Mouse (Mus musculus): Measurements from ENCODE around the gene Fmnl2. TPM values are rescaled to one million over a fixed set of nuclear protein-coding genes. Genes with fewer than 3 reads are reported as not detected.
A peak's percentile ranks its signal among the peaks of the same experiment; 100 is the strongest.

Gene Fmnl2
- polyA plus RNA-seq, 1 experiment from 2014 or later: 11.7 TPM

DNA sequence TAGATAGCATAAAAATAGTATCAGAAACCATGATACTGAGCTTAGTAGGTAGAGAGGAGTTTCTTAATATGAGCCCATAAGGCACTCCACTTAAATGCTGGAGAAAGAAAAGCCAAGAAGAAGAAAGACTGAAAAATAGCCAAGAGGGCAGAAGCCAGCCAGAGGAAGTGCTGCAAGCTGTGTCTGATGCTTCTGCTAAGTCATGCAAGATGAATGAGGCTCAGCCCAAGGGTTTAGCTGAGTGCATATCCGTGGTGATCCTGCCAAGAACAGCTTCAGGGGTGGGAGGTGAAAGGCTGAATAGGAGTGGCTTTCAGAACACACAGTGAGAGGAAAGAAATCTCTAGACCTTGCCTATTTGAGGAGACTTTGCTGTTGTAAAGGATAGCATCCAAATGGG lies 212.9 kb downstream of the Fmnl2 start:
- Histone ChIP-seq H3K4me3 (no peak overlapping the region), H3K36me3 (0 out of 2 replicates have a peak, but pooled peaks cover 2% of the 10 kb centered on the region), H3K27me3 (no peaks in the 10 kb centered on the region), H3K27ac (replicated peaks) (no peak overlapping the region), H3K4me1 (no peaks in the 10 kb centered on the region), H3K9ac (replicated peaks) (no peak overlapping the region), H3K4me2 (replicated peaks) (no peak overlapping the region), H3K9me3 (no peaks in the 10 kb centered on the region)
- no peak for ATAC-seq (ENCODE audit: low FRiP score, low read depth)
- WGBS: 11% methylated on average over 1 of the region's 1 CpGs

DNA sequence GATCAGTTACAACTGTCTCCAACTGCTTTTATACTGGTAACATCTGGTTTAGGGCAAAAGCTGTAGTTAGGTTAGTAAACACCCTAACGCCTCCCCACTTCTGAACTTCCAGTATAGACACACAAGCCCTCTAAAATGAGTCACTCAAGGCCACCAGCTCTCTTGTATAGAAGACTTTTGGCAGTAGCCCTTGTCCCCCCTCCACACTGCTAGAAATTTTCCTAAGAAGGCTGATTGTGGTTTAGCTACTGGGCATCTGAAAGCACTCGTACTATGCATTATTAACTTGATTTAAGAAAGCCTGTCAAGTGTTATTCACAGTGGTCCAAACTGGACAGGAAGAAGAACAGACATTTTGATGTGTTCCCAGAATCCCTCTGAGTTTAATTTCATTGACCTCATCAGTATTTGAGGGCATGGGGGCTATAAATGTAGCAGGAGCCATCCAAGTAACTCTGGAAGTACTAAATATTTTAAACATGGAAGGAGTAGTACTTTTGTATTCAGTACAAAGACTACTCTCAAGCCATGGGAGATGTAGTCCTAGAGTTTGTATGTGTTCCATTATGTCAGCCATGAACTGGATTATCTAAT lies 222.1 kb downstream of the Fmnl2 start:
- no peak overlapping the region for H3K4me3 ChIP-seq
- ATAC-seq (ENCODE audit: low FRiP score, low read depth): no peak
- WGBS: 88% methylated on average over 2 of the region's 2 CpGs
- no peak overlapping the region for H3K4me2 ChIP-seq (replicated peaks)
- H3K9me3 ChIP-seq: no peaks in the 10 kb centered on the region
- no peak overlapping the region for H3K27ac ChIP-seq (replicated peaks)
- no peak overlapping the region for H3K9ac ChIP-seq (replicated peaks)
- H3K4me1 ChIP-seq: peaks cover 3% of the 10 kb centered on the region; the same call in 1 of the 2 replicates
- no peaks in the 10 kb centered on the region for H3K36me3 ChIP-seq
- H3K27me3 ChIP-seq: no peaks in the 10 kb centered on the region

DNA sequence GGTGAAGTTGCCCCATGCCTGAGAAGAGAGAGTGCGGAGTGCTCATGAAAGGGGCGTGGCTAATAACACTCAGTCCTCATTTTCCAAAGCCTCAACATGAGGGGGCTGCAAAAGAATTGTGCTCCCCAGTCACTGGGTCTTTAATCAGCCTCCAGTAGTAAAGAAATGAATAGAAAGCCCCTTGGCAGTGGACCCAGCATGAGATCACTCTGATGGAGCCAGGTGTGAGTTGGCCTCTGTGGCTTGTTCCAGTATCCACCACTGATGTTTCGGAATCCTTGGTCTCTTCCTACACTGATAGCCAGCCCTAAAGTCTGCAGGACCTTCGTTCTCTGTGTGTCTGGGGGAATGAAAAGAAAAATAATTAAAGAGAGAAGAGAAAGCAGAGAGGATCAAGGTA lies 224.4 kb downstream of the Fmnl2 start:
- Histone ChIP-seq H3K27ac (replicated peaks) (peak overlapping the region; percentile 36; the same call in 1 of the 2 replicates), H3K4me2 (replicated peaks) (no peak overlapping the region), H3K4me3 (no peak overlapping the region), H3K4me1 (peaks cover 3% of the 10 kb centered on the region; the same call in 1 of the 2 replicates), H3K36me3 (no peaks in the 10 kb centered on the region), H3K9me3 (no peaks in the 10 kb centered on the region), H3K27me3 (no peaks in the 10 kb centered on the region), H3K9ac (replicated peaks) (no peak overlapping the region)
- WGBS: 88% methylated on average over 4 of the region's 4 CpGs
- peak; percentile 17; the same call in 1 of the 2 replicates for ATAC-seq (ENCODE audit: low FRiP score, low read depth)

DNA sequence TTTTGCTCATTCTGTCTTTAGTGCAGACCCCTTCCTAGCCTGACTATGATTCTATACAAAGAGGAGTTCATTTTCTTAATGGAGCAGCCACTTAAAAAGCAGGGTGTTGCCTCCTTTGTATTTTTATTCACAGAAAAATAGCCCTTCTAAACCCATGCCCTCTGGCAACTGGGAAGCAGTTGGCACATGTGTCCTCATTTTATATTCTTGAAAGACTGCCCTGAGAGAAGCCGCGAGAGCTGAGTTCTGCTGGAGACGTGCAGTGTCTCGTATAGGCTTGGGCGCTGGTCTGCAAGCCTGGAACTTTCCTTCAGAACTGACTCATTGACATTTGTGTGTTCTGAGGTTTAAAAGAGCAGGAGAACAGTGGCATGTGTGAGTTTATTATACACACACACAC lies 224.8 kb downstream of the Fmnl2 start:
- H3K9me3 ChIP-seq: no peaks in the 10 kb centered on the region
- 82% methylated on average over 5 of the region's 5 CpGs for WGBS
- peaks cover 3% of the 10 kb centered on the region; the same call in 1 of the 2 replicates for H3K4me1 ChIP-seq
- H3K27ac ChIP-seq (replicated peaks): peak overlapping the region; percentile 36; the same call in 1 of the 2 replicates
- no peaks in the 10 kb centered on the region for H3K27me3 ChIP-seq
- no peak overlapping the region for H3K4me3 ChIP-seq
- no peaks in the 10 kb centered on the region for H3K36me3 ChIP-seq
- no peak overlapping the region for H3K9ac ChIP-seq (replicated peaks)
- ATAC-seq (ENCODE audit: low FRiP score, low read depth): peak; percentile 34; the same call in 1 of the 2 replicates
- no peak overlapping the region for H3K4me2 ChIP-seq (replicated peaks)

DNA sequence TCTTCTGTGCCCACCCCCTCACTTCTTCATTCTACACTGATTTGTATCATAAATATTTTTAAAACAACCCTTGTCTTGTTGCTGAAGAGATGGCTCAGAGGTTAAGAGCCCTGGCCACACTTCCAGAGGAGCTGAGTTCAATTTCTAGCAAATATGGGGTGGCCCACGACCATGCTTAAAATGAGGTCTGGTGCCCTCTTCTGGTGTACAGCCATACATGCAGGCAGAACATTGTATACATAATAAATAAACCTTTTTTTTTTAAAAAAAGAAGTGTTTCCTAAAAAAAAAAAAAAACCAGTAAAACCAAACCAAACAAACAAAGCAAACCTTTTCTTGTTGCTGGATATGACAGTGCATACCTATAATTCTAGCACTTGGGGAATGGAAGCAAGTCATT lies 225.6 kb downstream of the Fmnl2 start:
- peaks cover 3% of the 10 kb centered on the region; the same call in 1 of the 2 replicates for H3K4me1 ChIP-seq
- no peak overlapping the region for H3K4me2 ChIP-seq (replicated peaks)
- WGBS: 37% methylated on average over 1 of the region's 1 CpGs
- no peak overlapping the region for H3K27ac ChIP-seq (replicated peaks)
- no peaks in the 10 kb centered on the region for H3K9me3 ChIP-seq
- no peak overlapping the region for H3K9ac ChIP-seq (replicated peaks)
- no peaks in the 10 kb centered on the region for H3K27me3 ChIP-seq
- ATAC-seq (ENCODE audit: low FRiP score, low read depth): no peak
- no peaks in the 10 kb centered on the region for H3K36me3 ChIP-seq
- H3K4me3 ChIP-seq: no peak overlapping the region

DNA sequence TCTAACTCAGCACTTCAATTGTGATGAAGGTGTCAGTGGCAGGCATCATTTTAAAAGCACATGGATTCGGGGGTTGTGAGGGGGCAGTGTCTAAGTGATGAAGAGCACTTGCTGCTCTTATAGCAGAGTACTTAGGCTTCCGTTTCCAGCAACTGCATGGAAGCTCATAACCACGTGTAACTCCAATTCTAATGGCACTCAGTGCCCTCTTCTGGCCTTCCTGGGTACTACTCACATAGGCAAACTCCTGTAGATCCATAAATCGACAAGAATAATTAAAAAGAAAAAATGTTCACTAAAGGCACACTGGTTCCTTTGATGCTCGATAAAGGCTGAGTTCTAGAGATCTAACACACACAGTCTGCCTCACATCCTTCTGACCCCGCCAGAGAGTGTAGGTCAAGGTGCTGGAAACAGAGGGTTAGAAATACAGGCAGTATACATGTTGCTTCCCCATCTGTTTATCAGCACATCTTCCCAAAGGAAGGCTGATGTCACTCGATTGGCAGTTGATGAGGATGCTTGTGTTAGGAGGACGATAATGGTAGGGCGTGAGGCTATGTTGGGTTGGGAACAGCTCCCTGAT lies 228.1 kb downstream of the Fmnl2 start:
- Histone ChIP-seq H3K4me3 (no peak overlapping the region), H3K36me3 (peaks cover 5% of the 10 kb centered on the region; the same call in 1 of the 2 replicates), H3K9ac (replicated peaks) (no peak overlapping the region), H3K9me3 (no peaks in the 10 kb centered on the region), H3K4me2 (replicated peaks) (no peak overlapping the region), H3K4me1 (peaks cover 7% of the 10 kb centered on the region; the same call in 1 of the 2 replicates), H3K27ac (replicated peaks) (no peak overlapping the region), H3K27me3 (no peaks in the 10 kb centered on the region)
- WGBS: 58% methylated on average over 9 of the region's 9 CpGs
- ATAC-seq (ENCODE audit: low FRiP score, low read depth): no peak

DNA sequence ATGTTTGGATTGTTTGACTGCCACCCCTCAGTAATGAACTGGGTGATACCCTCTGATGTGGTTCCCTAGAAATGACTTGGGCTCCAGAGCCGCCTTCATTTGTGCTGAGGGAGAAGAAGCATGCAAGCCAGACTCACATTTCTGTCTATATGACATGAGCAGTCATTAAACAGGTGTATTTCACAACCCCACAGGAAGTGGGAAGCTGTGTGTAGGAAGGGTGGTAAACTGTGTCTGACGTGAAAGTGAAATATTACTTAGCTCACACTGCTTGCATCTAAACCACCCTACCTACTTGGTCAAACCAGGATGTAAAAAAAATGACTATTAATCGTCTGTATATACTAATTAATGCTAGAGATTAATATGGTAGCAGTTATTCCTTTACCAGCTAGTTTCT lies 231.1 kb downstream of the Fmnl2 start:
- Histone ChIP-seq H3K27ac (replicated peaks) (no peak overlapping the region), H3K4me2 (replicated peaks) (no peak overlapping the region), H3K4me3 (no peak overlapping the region), H3K9me3 (no peaks in the 10 kb centered on the region), H3K9ac (replicated peaks) (no peak overlapping the region), H3K4me1 (0 out of 2 replicates have a peak, but pooled peaks cover 3% of the 10 kb centered on the region), H3K27me3 (no peaks in the 10 kb centered on the region), H3K36me3 (peaks cover 5% of the 10 kb centered on the region; the same call in 1 of the 2 replicates)
- WGBS: 83% methylated on average over 3 of the region's 3 CpGs
- no peak for ATAC-seq (ENCODE audit: low FRiP score, low read depth)

DNA sequence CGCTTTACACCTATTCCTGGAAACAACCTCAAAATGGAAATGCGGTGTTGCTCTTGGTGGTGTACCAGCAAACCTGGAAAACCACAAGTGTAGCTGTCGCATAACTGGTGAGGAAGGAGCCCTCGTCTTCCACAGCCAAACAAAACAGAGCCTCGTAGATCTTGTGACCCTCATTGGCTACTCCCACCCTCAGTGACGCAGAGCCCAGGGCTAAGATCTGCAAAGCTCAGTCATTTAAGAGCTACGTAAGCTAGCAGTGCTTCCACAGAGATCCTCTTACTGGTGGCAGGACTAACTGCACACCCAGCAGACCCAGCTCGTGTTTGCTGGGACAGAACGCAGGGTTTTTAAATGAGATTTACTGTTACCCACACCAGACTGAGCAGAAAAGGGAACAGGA lies 237.4 kb downstream of the Fmnl2 start:
- 92% methylated on average over 9 of the region's 9 CpGs for WGBS
- Histone ChIP-seq H3K4me1 (0 out of 2 replicates have a peak, but pooled peaks cover 3% of the 10 kb centered on the region), H3K36me3 (peaks cover 11% of the 10 kb centered on the region; the same call in 1 of the 2 replicates), H3K9me3 (no peaks in the 10 kb centered on the region), H3K4me2 (replicated peaks) (no peak overlapping the region), H3K27ac (replicated peaks) (no peak overlapping the region), H3K27me3 (no peaks in the 10 kb centered on the region), H3K9ac (replicated peaks) (no peak overlapping the region), H3K4me3 (no peak overlapping the region)
- ATAC-seq (ENCODE audit: low FRiP score, low read depth): no peak

DNA sequence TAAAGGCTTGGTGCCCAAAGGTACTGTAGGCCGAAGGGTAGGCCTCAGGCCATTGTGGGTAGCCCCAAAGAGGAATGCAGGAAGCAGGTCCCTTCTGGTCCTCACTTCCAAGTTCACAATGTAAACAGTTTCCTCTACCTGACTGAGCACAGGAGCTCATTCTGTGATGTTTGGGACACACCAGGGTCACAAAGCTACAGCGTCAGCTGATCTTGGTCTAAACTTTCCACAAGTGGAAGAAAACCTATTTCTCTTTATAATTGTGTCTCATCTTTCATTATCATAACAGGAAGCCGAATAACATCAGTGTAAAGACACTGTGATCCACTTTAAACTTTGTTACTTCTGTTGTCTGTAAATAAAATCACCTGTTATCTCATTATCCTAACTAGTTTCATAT lies 237.8 kb downstream of the Fmnl2 start:
- no peak overlapping the region for H3K4me2 ChIP-seq (replicated peaks)
- 92% methylated on average over 3 of the region's 3 CpGs for WGBS
- H3K9ac ChIP-seq (replicated peaks): no peak overlapping the region
- H3K27ac ChIP-seq (replicated peaks): no peak overlapping the region
- H3K27me3 ChIP-seq: no peaks in the 10 kb centered on the region
- no peaks in the 10 kb centered on the region for H3K9me3 ChIP-seq
- no peaks in the 10 kb centered on the region for H3K4me1 ChIP-seq
- 0 out of 2 replicates have a peak, but pooled peaks cover 8% of the 10 kb centered on the region for H3K36me3 ChIP-seq
- ATAC-seq (ENCODE audit: low FRiP score, low read depth): no peak
- H3K4me3 ChIP-seq: no peak overlapping the region

DNA sequence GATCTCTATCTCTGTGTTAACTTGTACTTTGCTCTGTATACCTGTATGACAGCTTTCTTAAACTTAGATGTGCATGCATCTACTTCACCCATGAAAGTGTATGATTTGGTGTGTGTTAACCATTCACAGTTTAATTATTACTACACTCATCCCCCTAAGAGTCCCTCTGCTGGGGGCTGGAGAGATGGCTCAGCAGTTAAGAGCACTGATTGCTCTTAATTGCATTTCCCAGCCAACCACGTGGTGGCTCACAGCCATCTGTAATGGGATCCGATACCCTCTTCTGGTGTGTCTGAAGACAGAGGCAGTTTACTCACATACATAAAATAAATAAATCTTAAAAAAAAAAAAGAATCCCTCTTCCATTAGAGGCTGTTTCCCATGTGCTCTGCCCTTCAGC lies 242.4 kb downstream of the Fmnl2 start:
- Histone ChIP-seq H3K27ac (replicated peaks) (no peak overlapping the region), H3K27me3 (no peaks in the 10 kb centered on the region), H3K9ac (replicated peaks) (no peak overlapping the region), H3K4me2 (replicated peaks) (no peak overlapping the region), H3K4me1 (no peaks in the 10 kb centered on the region), H3K36me3 (peaks cover 35% of the 10 kb centered on the region), H3K4me3 (no peak overlapping the region), H3K9me3 (no peaks in the 10 kb centered on the region)
- ATAC-seq (ENCODE audit: low FRiP score, low read depth): no peak
- WGBS: 69% methylated on average over 2 of the region's 2 CpGs

DNA sequence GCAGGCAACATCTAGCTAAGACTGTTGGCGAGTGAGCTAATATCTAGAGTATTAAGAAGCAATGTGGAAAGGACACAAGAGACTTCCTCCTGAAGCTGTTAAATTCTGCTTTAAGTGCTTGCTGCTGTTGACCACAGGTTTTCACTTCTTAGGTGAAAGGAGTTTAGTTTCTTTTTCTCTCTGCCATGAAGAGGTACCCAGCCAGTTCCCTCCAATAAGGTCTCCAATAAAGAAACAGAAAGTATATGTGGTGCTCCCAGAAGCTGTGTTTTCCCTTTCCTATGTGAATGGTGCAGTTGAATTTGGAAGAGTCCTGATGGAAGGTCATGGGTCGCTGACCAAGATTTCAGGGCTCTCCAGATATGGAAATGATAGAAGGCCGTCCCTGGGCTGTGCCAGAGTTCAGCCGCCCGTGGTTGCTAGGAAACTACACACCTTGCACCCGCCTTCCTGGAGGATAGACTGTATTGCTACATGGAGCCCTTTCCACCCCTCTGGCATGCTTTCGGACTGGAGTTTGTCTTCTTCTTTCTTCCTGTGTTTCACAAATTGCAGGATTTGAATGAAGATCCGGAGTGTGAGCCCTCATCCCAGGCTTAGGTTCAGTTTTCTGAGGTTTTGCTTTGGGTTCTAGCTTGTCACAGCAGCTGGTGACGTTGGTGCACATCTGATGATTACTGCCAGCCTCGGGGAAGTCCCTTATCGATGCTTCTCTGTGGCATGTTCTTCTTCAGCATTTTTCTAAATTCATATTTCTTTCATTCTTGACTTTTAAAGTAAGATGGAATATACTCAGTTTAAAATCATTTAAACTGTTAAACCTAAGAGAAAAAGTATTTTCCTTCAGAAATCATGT lies 244.5 kb downstream of the Fmnl2 start:
- no peak overlapping the region for H3K4me3 ChIP-seq
- no peak for ATAC-seq (ENCODE audit: low FRiP score, low read depth)
- 86% methylated on average over 11 of the region's 11 CpGs for WGBS
- H3K27me3 ChIP-seq: no peaks in the 10 kb centered on the region
- no peak overlapping the region for H3K27ac ChIP-seq (replicated peaks)
- no peak overlapping the region for H3K4me2 ChIP-seq (replicated peaks)
- H3K36me3 ChIP-seq: peaks cover 49% of the 10 kb centered on the region
- no peaks in the 10 kb centered on the region for H3K9me3 ChIP-seq
- no peaks in the 10 kb centered on the region for H3K4me1 ChIP-seq
- no peak overlapping the region for H3K9ac ChIP-seq (replicated peaks)

DNA sequence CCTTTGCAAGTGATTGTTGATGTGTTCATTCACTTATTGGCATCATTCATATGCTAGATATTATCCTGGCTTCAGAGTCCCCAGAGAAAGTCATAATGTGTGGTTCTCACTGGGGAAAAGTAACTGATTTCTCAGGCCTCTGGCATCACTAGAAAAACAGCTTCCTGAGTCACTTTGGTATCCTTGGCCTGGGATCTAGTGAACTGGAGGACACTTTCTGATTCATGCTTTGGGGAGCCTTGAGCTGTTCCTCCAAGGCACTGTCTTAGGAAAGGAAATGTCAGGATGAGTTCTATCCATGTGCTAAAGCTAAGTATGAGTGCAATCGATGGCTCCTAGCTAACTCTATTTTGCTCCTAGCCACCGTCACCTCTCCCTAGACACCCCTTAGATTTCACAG lies 245.2 kb downstream of the Fmnl2 start:
- Histone ChIP-seq H3K27ac (replicated peaks) (no peak overlapping the region), H3K4me1 (no peaks in the 10 kb centered on the region), H3K36me3 (peaks cover 52% of the 10 kb centered on the region), H3K9ac (replicated peaks) (no peak overlapping the region), H3K9me3 (no peaks in the 10 kb centered on the region), H3K4me2 (replicated peaks) (no peak overlapping the region), H3K27me3 (no peaks in the 10 kb centered on the region), H3K4me3 (no peak overlapping the region)
- WGBS: 98% methylated on average over 2 of the region's 2 CpGs
- ATAC-seq (ENCODE audit: low FRiP score, low read depth): no peak

Measured in midbrain, embryonic 12.5 days (tissue).